Mouse (Mus musculus) myocyte (in vitro differentiated cells): ENCODE results near the gene Tmem259.

ENCODE experiments used
- CEBPB ChIP-seq: IDR thresholded peaks from 2 replicates; pipeline ENCODE4 v1.6.1; 2011; ENCODE audit warnings: mild to moderate bottlenecking, moderate library complexity; ENCODE audit not compliant: poor library complexity, insufficient read depth, severe bottlenecking
- MAX ChIP-seq: IDR thresholded peaks from one replicate; pipeline ENCODE4 v1.6.1; 2011; ENCODE audit warnings: low read depth, mild to moderate bottlenecking, control low read depth
- MYOG ChIP-seq, 3 experiments: IDR thresholded peaks; one replicate each; pipeline ENCODE4 v1.6.1; 2011; ENCODE audit warnings: control low read depth in 2 of 3, low read depth in 2 of 3, mild to moderate bottlenecking in 2 of 3; ENCODE audit not compliant: insufficient read length in 2 of 3, control insufficient read depth in 1 of 3, insufficient read depth in 1 of 3
- POLR2A ChIP-seq: IDR thresholded peaks from one replicate; pipeline ENCODE4 v1.6.1; 2011; ENCODE audit warnings: low read depth, mild to moderate bottlenecking, control low read depth, moderate library complexity; ENCODE audit not compliant: insufficient read length
- TCF12 ChIP-seq: IDR thresholded peaks from one replicate; pipeline ENCODE4 v1.6.1; 2011; ENCODE audit warnings: mild to moderate bottlenecking, control low read depth; ENCODE audit not compliant: poor library complexity, insufficient read depth, severe bottlenecking
- USF1 ChIP-seq: IDR thresholded peaks from one replicate; pipeline ENCODE4 v1.6.1; 2011; ENCODE audit warnings: low read depth, mild to moderate bottlenecking, control low read depth, moderate library complexity

- TF ChIP-seq MYOG (IDR thresholded peaks at IDR 0.05; ENCODE audit: control insufficient read depth in 1 of 3, insufficient read depth in 1 of 3, insufficient read length in 2 of 3, low read depth in 2 of 3) (no peak), POLR2A (no peak), TCF12 (no peak), USF1 (no peak), MAX (no peak), CEBPB (no peak)
These were observed 7.0 kb upstream of the Tmem259 start for GRCm38 (mm10) chr10:79991099-79991498.
